Mouse (Mus musculus) brown adipose tissue, adult 24 weeks (tissue): ENCODE results near the gene Sema3e. TPM values are rescaled to one million over a fixed set of nuclear protein-coding genes. Genes with fewer than 3 reads are reported as not detected.

Experiments
- H3K27ac ChIP-seq: fragments of 200-500 bp; replicated peaks from 2 replicates; pipeline ENCODE4 v1.5.1; 2012; ENCODE audit warnings: low read depth, mild to moderate bottlenecking, low read length
- H3K4me1 ChIP-seq: fragments of 200-500 bp; 2 replicates; pipeline ENCODE4 v1.6.1; 2012; ENCODE audit warnings: low read length, mixed read lengths; ENCODE audit not compliant: control insufficient read depth, insufficient read depth, insufficient read length
- H3K4me3 ChIP-seq: fragments of 200-500 bp; 2 replicates; pipeline ENCODE4 v1.5.1; 2012; ENCODE audit warnings: low read depth, mild to moderate bottlenecking, low read length, moderate library complexity; ENCODE audit not compliant: insufficient read depth
- polyA plus RNA-seq: library from polyadenylated mRNA; stranded (reverse); fragments of >200 nt; gene quantifications from 2 replicates; pipeline ENCODE4 v1.2.4, GENCODE M21; 2012; ENCODE audit not compliant: missing spikeins, insufficient read depth, insufficient read length

The Sema3e gene
- polyA plus RNA-seq, 1 experiment: 0.36 TPM

DNA sequence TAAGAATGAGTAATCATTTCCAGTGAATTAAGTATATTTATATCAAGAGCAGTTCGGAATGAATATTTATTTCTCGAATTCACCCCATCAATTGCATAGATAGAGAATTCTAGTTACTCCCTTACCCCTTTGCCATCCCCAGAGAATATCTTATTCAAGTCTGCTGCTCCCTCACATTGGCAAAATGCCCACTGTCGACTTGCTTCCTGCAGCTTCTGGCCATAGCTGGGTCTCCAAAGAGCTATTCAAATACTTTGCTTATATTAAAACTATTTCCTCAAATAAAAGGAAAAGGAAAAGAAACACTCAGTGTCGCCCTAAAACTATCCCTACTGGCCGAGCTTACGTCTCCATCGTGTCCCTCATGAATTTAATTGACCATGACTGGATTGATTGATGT, 191.1 kb downstream of the Sema3e start:
- Histone ChIP-seq H3K27ac (no peak overlapping the region), H3K4me3 (no peak overlapping the region), H3K4me1 (no peaks in the 10 kb centered on the region)

DNA sequence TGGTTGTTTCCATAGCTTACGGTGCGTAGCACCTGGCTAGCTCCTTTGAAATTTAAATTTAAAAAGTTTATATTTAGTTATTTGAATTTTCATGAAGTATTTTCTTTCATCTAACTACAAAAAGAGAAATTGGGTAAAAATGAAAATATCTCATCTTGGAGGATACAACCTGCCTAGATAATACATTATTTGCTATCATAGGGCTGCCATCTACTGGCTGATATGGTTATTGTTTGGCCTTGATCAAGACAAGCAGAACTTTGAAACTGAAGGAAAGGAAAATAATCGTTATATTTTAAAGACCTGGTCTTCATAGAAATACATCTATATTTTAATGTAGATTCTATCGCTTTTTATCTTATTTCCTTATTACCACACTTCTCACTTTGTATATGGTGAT, 193.6 kb downstream of the Sema3e start:
- Histone ChIP-seq H3K4me3 (no peak overlapping the region), H3K4me1 (no peaks in the 10 kb centered on the region), H3K27ac (no peak overlapping the region)

DNA sequence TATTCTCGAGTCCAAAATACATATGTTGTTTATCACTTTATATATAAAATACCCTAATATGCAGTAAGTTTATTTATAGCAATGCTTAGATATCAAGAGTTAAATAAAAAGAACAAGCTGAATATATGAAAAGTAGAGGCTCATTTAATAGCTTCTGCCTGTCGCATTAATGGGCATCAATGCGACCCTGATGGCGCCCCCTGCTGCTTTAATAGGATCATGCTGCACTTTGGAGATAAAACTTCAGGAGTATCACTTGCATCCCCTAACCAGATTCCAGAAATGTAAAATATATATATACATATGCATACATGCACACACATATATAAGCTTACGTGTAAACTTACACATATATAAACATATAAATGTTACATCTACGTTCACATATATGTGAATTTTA, 199.4 kb downstream of the Sema3e start:
- H3K27ac ChIP-seq: no peak overlapping the region
- H3K4me3 ChIP-seq: no peak overlapping the region
- no peaks in the 10 kb centered on the region for H3K4me1 ChIP-seq

DNA sequence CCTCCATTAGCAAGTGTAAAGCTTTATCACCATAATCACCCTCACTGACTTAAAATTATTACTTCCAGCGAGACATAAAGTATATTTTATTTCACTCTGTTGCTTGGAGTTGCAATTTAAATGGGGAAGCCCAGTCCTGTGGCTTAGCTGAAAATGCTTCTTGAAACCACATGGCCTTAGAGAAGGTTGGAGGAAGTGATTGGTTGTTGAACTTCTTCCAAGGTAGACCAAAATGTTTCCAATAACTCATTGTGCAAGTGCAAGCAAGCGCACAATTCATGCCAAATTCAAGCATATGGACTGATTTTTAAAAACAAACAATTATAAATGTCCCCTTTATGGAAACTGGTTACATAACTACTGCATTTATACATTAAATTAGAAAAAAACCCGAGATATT, 206.0 kb downstream of the Sema3e start:
- Histone ChIP-seq H3K4me3 (no peak overlapping the region), H3K27ac (no peak overlapping the region), H3K4me1 (no peaks in the 10 kb centered on the region)

DNA sequence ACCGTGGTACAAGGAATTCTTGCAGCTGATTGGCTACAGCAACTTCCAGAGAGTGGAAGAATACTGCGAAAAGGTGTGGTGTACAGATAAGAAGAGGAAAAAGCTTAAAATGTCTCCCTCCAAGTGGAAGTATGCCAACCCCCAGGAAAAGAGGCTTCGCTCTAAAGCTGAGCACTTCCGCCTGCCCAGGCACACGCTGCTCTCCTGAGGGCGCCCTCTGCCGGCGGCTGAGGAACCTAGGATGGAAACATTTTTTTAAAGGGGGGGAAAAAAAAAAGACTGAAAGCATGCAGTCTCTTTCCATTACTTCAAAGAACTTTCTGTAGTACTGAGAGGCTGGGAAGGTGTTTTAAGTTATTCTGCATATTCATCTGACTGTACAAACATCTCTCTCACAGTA, 227.5 kb downstream of the Sema3e start:
- no peak overlapping the region for H3K4me3 ChIP-seq
- H3K4me1 ChIP-seq: no peaks in the 10 kb centered on the region
- no peak overlapping the region for H3K27ac ChIP-seq

DNA sequence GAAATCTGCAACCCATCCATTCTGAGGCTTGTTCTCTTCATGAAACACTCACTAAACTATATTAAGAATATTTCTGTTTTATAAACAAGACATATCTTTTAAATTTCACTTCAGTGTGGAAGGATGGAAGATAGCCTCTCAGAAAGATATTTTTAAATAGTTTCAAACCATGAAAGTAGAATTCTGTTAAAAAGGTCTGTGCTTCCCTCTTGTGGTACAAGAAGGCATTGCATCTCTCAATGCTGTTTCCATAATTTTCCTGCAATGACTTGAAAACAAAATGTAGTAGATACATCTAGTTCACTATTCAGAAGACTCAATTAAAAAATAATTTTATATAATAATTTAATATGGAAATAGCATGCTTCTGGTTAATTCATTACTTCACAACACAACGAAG, 228.3 kb downstream of the Sema3e start:
- no peak overlapping the region for H3K27ac ChIP-seq
- H3K4me3 ChIP-seq: no peak overlapping the region
- H3K4me1 ChIP-seq: no peaks in the 10 kb centered on the region

DNA sequence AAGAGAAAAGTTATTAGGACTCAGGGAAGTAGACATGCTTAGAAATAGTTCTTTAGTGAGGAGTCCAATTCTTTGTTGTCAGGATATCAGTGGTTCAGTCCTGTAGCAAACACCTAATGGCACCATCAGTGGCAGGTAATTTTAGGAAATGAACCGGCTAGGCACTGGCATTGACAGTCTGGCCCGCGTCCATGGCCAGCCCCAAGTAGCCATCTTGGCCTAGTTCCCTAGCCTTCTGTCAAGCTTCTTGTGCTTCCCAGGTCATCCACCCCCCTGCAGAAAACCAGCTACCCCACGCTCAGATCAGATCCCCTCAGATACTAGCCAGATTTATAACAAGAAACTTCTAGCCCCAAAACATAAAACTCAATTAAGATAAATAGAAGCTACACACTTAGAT, 235.1 kb downstream of the Sema3e start:
- H3K4me1 ChIP-seq: no peaks in the 10 kb centered on the region
- H3K27ac ChIP-seq: no peak overlapping the region
- no peak overlapping the region for H3K4me3 ChIP-seq

DNA sequence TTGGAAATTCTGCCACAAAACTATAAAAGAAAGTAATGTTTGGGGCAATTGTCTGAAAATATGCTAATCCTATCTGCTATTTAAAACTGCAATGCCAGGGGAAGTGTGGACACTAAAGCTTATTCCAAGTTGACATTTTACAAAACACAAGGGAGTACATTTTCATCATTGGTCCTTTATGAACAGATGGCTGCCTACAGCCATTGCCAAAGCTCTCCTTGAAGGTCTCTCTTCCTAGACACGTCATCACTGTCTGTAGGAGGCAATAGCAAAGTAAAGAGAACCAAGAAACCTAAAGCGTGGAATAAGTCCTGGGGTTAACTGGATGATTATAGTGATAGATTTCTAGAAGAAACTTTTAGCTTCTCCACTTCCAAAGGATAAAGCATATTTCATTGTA, 242.3 kb downstream of the Sema3e start:
- Histone ChIP-seq H3K27ac (no peak overlapping the region), H3K4me1 (no peaks in the 10 kb centered on the region), H3K4me3 (no peak overlapping the region)

Other genes starting within 250 kb of the Sema3e start
- gene Speer3, start 233.7 kb upstream of the Sema3e start, polyA plus RNA-seq: not detected in 2 replicates